Mouse (Mus musculus) embryonic facial prominence, embryonic 14.5 days (tissue): ENCODE results near the gene Gprc5b. TPM values are rescaled to one million over a fixed set of nuclear protein-coding genes. Genes with fewer than 3 reads are reported as not detected.
A peak's percentile ranks its signal among the peaks of the same experiment; 100 is the strongest.

Experiments
- ATAC-seq: fragments of 200-750 bp; cut with Nextera tagmentation; 2 replicates; pipeline ENCODE4 v1.8.0; 2017; ENCODE audit warnings: low read depth, moderate number of reproducible peaks, moderate TSS enrichment
- DNase-seq: peaks from one replicate; pipeline ENCODE4 v3.0.0-alpha.2; 2015; ENCODE audit warnings: low spot score
- H3K27ac ChIP-seq: fragments of 300-500 bp; sonication (generic); replicated peaks from 2 replicates; pipeline ENCODE4 v1.5.1; 2014; ENCODE audit warnings: low read depth, mild to moderate bottlenecking, low read length, moderate library complexity
- H3K27me3 ChIP-seq: fragments of 300-500 bp; sonication (generic); replicated peaks from 2 replicates; pipeline ENCODE4 v1.6.1; 2014; ENCODE audit warnings: low read length; ENCODE audit not compliant: control insufficient read depth, insufficient read depth
- H3K36me3 ChIP-seq: fragments of 300-500 bp; sonication (generic); 2 replicates; pipeline ENCODE4 v1.6.1; 2014; ENCODE audit warnings: low read length, mixed read lengths; ENCODE audit not compliant: control insufficient read depth, insufficient read depth
- H3K4me1 ChIP-seq: fragments of 300-500 bp; sonication (generic); 2 replicates; pipeline ENCODE4 v1.6.1; 2014; ENCODE audit warnings: antibody characterized with exemption, low read length; ENCODE audit not compliant: control insufficient read depth, insufficient read depth
- H3K4me2 ChIP-seq: fragments of 300-500 bp; sonication (generic); 2 replicates; pipeline ENCODE4 v1.6.1; 2014; ENCODE audit warnings: low read depth, mild to moderate bottlenecking, low read length, moderate library complexity, mixed read lengths
- H3K4me3 ChIP-seq: fragments of 300-500 bp; sonication (generic); 2 replicates; pipeline ENCODE4 v1.5.1; 2014; ENCODE audit warnings: low read depth, mild to moderate bottlenecking, low read length
- H3K9ac ChIP-seq: fragments of 300-500 bp; sonication (generic); 2 replicates; pipeline ENCODE4 v1.6.1; 2014; ENCODE audit warnings: low read depth, mild to moderate bottlenecking, low read length, moderate library complexity, mixed read lengths
- H3K9me3 ChIP-seq: fragments of 300-500 bp; sonication (generic); 2 replicates; pipeline ENCODE4 v1.6.1; 2016; ENCODE audit warnings: low read length; ENCODE audit not compliant: control insufficient read depth
- WGBS: fragments of 180-500 bp; shearing (Covaris S2); extraction: QIAGEN DNeasy Blood & Tissue Kit; methylation state at CpG from one replicate; pipeline ENCODE4 v1.1.7; 2014; 5-methylcytosine and 5-hydroxymethylcytosine counted together
- polyA plus RNA-seq: library from polyadenylated mRNA; unstranded; fragments of >200 nt; fragmentation: Nextera tagmentation; extraction: Ambion mirVana; gene quantifications from 2 replicates; pipeline ENCODE4 v1.2.1, GENCODE M21; 2014

Gene Gprc5b
- polyA plus RNA-seq, 1 experiment from 2014 or later = 17.0 TPM

DNA sequence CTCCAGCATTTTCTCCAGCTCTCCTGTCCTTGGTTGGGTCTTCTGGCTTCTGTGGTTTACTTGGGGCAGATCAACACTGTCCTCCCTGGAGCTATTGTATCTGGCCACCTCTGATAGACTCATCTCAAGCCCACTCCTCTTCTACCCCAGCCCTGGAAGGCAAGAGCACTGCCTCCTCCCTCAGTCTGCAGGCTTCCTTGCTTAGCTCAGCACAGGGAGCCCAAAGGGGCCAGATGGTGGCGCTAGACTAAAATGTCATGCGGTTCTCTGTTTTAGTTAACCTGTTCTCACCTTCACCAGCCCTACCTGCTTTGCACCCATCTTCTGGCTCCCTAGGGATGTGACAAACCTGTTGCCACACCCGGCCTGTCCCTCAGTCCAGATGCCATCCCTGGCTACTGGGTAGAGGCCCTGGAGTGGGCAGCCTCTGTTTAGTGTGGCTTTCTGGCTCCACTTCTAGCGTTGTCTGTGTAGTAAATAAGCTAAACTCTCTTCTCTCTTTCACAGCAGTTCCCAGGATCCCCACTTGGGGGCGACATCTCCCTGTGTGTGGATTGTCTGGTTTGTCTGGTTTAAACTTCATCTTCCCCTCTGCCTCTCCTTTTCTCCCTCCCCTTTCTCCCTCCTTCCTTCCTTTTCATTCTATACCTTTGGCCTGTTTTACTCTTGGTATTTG, 16.0 kb upstream of the Gprc5b start:
- Histone ChIP-seq H3K27ac (no peak overlapping the region), H3K9me3 (no peaks in the 10 kb centered on the region), H3K9ac (no peak overlapping the region), H3K27me3 (no peaks in the 10 kb centered on the region), H3K4me1 (no peaks in the 10 kb centered on the region), H3K36me3 (no peaks in the 10 kb centered on the region), H3K4me3 (no peak overlapping the region), H3K4me2 (no peak overlapping the region)
- 12% methylated on average over 5 of the region's 5 CpGs for WGBS
- DNase-seq = peak; percentile 23
- 0 out of 2 replicates have a peak, but pooled peaks have one; percentile 18 for ATAC-seq

GRCm38 (mm10) chr7:119002501-119002900, 7.5 kb upstream of the Gprc5b start:
- no peak for DNase-seq
- no peaks in the 10 kb centered on the region for H3K36me3 ChIP-seq
- H3K27ac ChIP-seq = no peak overlapping the region
- WGBS = 50% methylated on average over 2 of the region's 2 CpGs
- no peaks in the 10 kb centered on the region for H3K27me3 ChIP-seq
- H3K4me2 ChIP-seq = no peak overlapping the region
- H3K4me1 ChIP-seq = no peaks in the 10 kb centered on the region
- no peak overlapping the region for H3K4me3 ChIP-seq
- H3K9me3 ChIP-seq = no peaks in the 10 kb centered on the region
- ATAC-seq = no peak
- H3K9ac ChIP-seq = no peak overlapping the region

DNA sequence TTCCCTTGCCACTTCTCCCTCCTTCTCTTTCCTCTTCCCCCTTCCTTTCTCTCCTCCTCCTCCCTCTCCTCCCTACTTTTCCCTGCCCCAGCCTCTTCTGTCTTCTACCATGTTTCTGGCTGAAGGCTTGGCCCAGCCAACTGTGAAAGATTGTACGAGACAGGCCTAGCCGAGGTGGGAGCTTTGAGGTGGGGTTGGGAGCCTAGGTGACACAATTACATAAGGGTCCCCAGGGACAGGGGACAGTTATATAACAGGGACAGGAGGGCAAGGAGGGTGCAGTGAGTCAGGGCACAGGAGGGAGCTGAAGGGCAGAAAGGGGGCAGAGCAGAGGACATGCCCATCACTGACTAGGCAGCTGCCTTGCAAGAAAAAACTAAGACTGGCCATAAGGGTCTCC, 7.0 kb upstream of the Gprc5b start:
- no peak overlapping the region for H3K27ac ChIP-seq
- H3K4me3 ChIP-seq = no peak overlapping the region
- no peaks in the 10 kb centered on the region for H3K27me3 ChIP-seq
- no peak overlapping the region for H3K4me2 ChIP-seq
- DNase-seq (no peak), ATAC-seq (no peak)
- H3K9me3 ChIP-seq = no peaks in the 10 kb centered on the region
- no peaks in the 10 kb centered on the region for H3K4me1 ChIP-seq
- H3K9ac ChIP-seq = no peak overlapping the region
- H3K36me3 ChIP-seq = no peaks in the 10 kb centered on the region
- 63% methylated on average over 2 of the region's 2 CpGs for WGBS

DNA sequence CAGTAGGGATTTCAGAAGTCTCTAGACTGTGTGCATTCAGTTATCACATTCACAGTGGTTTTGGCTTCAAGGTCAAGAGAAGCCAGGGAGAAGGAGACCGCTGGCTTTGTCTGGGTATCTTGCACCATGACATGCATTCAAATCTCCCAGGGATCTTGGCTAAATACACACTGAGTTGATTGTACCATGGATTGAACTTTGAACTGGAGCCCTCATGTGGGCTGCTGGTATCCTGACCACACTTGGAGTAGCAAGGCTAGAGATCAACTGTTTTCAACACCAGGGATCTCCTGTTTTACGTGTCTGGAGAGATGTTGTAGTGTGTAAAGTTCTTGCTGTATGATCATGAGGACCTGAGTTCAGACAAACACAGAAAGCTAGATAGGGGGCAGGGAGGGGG, 4.8 kb upstream of the Gprc5b start:
- 80% methylated on average over 2 of the region's 2 CpGs for WGBS
- Histone ChIP-seq H3K27ac (no peak overlapping the region), H3K9me3 (no peaks in the 10 kb centered on the region), H3K27me3 (no peaks in the 10 kb centered on the region), H3K4me3 (no peak overlapping the region), H3K4me2 (no peak overlapping the region), H3K36me3 (no peaks in the 10 kb centered on the region), H3K4me1 (peaks cover 9% of the 10 kb centered on the region), H3K9ac (no peak overlapping the region)
- DNase-seq (no peak), ATAC-seq (no peak)

DNA sequence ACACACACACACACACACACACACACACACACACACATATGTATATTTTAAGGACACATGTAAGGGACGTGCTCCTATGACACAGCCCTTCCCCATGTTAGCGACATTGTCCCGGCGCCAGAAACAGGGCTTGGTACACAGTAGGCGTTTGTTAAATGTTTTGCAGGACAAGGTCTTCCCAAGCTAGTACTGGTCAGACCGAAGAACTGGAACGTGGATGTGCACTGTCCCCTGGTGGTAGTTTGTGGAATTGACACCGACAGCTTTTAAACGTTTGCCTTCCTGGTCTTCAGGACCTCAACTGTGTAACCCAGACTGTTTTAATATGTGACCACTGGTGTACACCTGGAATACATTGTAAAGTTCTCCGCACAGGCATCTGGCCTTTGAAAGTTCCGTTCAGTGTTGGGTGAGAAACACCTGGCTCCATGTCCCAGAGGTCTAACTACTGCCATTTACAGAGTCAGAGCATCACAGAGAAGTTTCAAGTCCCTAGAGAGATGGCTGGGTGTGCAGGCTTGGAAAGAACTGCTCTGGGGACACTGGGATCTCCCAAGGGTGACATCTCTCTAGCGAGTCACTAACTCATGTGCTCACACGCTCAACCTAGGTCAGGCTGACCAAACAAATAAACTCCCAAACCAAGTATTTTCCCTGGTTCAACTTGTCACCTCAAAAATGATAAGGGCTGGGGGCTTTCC, 1.3 kb upstream of the Gprc5b start:
- H3K9ac ChIP-seq = no peak overlapping the region
- no peaks in the 10 kb centered on the region for H3K36me3 ChIP-seq
- WGBS = 6% methylated on average over 13 of the region's 13 CpGs
- peak overlapping the region; percentile 93 for H3K4me2 ChIP-seq
- ATAC-seq (peak; percentile 41), DNase-seq (peak; percentile 77)
- H3K27ac ChIP-seq = no peak overlapping the region
- 0 out of 2 replicates have a peak overlapping the region, but pooled peaks have one; percentile 74 for H3K4me3 ChIP-seq
- H3K4me1 ChIP-seq = peaks cover 25% of the 10 kb centered on the region
- no peaks in the 10 kb centered on the region for H3K27me3 ChIP-seq
- H3K9me3 ChIP-seq = no peaks in the 10 kb centered on the region

GRCm38 (mm10) chr7:118995671-118996070, 660 bp upstream of the Gprc5b start:
- DNase-seq = no peak
- H3K9ac ChIP-seq = no peak overlapping the region; the same call in 1 of the 2 replicates
- no peaks in the 10 kb centered on the region for H3K36me3 ChIP-seq
- H3K4me2 ChIP-seq = peak overlapping the region; percentile 93
- H3K27me3 ChIP-seq = no peaks in the 10 kb centered on the region
- no peaks in the 10 kb centered on the region for H3K9me3 ChIP-seq
- H3K27ac ChIP-seq = no peak overlapping the region
- WGBS = 8% methylated on average over 14 of the region's 14 CpGs
- H3K4me1 ChIP-seq = peaks cover 25% of the 10 kb centered on the region
- H3K4me3 ChIP-seq = peak overlapping the region; percentile 74
- ATAC-seq = peak; percentile 6; the same call in 1 of the 2 replicates

DNA sequence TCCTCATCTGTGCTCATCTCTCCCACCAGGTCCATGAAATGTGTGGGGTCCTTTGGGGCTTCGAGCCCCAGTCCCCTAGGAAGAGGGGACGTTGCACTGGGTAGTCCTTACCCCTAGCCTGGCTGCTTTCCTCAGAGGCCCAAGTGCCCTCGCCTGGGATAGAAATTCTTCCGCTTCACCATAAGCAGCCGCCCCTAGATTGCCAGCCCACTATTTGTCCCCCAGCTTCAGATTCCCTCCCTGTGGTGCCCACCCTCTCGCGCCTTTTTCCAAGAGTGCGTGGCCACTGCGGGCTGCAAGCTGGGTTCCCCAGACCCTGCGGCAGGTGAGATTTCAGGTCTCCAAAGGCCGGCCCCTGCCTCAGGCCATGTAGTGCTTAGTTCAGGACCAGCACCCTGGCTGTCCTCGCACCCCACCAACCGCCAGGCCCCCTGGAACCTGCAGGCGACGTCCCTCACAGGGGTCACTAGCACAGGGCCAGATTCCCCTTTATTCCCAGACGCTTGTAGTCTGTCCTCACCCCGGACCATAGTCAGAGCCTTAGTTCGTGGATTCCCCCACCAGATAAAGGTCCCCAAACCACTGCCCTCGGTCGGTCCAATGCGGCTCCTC, 674 bp downstream of the Gprc5b start:
- H3K27me3 ChIP-seq = no peaks in the 10 kb centered on the region
- H3K27ac ChIP-seq = peak overlapping the region; percentile 19
- H3K9me3 ChIP-seq = no peaks in the 10 kb centered on the region
- no peaks in the 10 kb centered on the region for H3K36me3 ChIP-seq
- peak overlapping the region; percentile 93 for H3K4me2 ChIP-seq
- no peak for DNase-seq
- WGBS = 2% methylated on average over 21 of the region's 21 CpGs
- H3K4me3 ChIP-seq = peak overlapping the region; percentile 74
- ATAC-seq = peak; percentile 8
- H3K9ac ChIP-seq = peak overlapping the region; percentile 80
- H3K4me1 ChIP-seq = peaks cover 25% of the 10 kb centered on the region

DNA sequence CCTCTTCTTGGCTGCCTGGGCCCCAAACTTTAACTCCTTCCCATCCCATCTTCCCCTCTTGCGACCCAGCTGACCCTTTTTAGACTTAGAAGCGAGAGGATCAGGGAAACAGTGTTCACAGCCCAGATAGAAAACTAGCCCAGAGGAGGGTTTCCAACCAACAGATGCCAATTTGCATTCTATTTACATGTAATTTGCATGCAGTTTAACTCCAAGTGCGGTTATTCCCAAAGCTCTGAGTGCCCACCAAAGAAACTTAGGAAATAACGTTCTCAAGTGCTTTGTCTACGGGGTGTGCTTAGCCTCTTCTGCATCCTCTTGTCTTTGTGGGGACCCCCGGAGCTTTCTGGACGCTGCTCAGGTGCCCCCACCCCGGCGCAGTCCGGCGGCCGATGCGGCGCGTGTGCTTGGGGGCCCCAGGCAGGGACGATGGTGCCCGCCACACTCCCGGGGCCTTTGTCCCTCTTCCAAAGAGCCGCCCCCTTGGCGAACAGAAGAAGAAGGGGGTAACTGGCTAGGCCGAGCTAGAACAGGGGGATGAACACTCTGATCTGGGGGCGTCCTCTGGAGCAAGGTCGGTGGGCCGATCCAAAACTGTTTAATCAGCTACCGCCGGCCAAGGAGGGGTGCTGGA, 1.3 kb downstream of the Gprc5b start:
- ATAC-seq (no peak), DNase-seq (peak; percentile 62)
- WGBS = under 1% methylated on average over 26 of the region's 26 CpGs
- no peaks in the 10 kb centered on the region for H3K9me3 ChIP-seq
- H3K27ac ChIP-seq = 0 out of 2 replicates have a peak overlapping the region, but pooled peaks have one; percentile 19
- H3K36me3 ChIP-seq = no peaks in the 10 kb centered on the region
- peak overlapping the region; percentile 93 for H3K4me2 ChIP-seq
- peak overlapping the region; percentile 80 for H3K9ac ChIP-seq
- no peaks in the 10 kb centered on the region for H3K27me3 ChIP-seq
- H3K4me3 ChIP-seq = peak overlapping the region; percentile 74
- peaks cover 25% of the 10 kb centered on the region for H3K4me1 ChIP-seq
